Comparison of ENCODE assay signal across 7 mouse cellular contexts in the genomic region with DNA sequence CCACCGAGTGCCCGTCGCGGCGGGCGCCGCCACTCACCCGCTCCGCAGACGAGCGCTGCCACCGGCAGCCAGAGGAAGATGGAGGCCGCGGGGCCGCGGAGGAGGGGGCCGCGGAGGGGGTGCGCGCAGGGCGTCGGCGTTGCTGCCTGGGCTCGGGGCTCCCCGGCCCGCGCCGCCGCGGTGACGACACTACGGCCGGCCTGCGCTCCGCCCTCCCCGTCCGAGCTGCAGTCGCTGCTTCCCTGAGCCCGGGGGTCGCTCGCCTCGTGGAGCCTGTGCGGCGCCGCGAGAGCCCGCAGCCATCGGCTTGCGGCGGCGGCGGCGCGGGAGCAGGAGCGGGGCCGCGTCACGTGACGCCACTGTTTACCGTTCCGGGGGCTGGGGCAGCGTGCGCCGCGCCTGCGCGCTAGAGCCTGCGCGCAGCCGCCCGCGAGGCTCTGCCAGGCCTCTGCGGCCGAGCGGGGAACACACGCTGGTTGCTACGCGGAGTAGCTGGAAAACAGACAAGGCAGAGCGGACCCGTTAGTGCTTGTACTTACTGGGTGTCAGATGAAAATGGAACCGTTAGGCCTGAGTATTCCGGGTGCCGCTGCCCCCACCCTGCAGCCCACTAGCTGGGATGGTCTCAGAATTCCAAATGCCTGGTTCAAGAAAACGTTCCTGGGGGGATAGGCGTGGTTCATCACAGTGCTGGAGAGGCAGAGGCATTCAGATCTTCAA. TPM values are rescaled to one million over a fixed set of nuclear protein-coding genes. Genes with fewer than 3 reads are reported as not detected.
DNase-seq lines count a peak whose midpoint lies in the region; ATAC-seq and TF ChIP-seq lines count a peak whose summit lies in the region.

A gene (minus strand): TSS at position 381 of the 720 bp plus-strand sequence.

- H3K36me3 ChIP-seq in embryonic facial prominence, embryonic 12.5 days, result no peaks in the 10 kb centered on the region
- no peaks in the 10 kb centered on the region for H3K36me3 ChIP-seq in kidney, adult 2 months (ENCODE audit: control insufficient read depth, insufficient read depth, low read length)
- no peaks in the 10 kb centered on the region for H3K36me3 ChIP-seq in limb, embryonic 12.5 days
- H3K36me3 ChIP-seq in midbrain, embryonic 15.5 days (replicated peaks), result no peaks in the 10 kb centered on the region
- H3K36me3 ChIP-seq in spleen, adult 2 months (ENCODE audit: control insufficient read depth, insufficient read depth, low read length), result no peaks in the 10 kb centered on the region

- H3K27ac ChIP-seq in embryonic facial prominence, embryonic 12.5 days, result peak within 1 kb of the TSS; percentile 99
- H3K27ac ChIP-seq in kidney, adult 2 months (ENCODE audit: insufficient read depth, low read depth, low read length), result peak within 1 kb of the TSS; percentile 98
- H3K27ac ChIP-seq in limb, embryonic 12.5 days, result peak within 1 kb of the TSS; percentile 99
- H3K27ac ChIP-seq in midbrain, embryonic 15.5 days, result peak within 1 kb of the TSS; percentile 99
- H3K27ac ChIP-seq in spleen, adult 2 months (ENCODE audit: insufficient read depth, low read length), result peak within 1 kb of the TSS; percentile 99

- H3K4me2 ChIP-seq in embryonic facial prominence, embryonic 12.5 days (replicated peaks), result peak within 1 kb of the TSS; percentile 53
- H3K4me2 ChIP-seq in limb, embryonic 12.5 days, result peak within 1 kb of the TSS; percentile 61
- H3K4me2 ChIP-seq in midbrain, embryonic 15.5 days, result peak within 1 kb of the TSS; percentile 58

- no peaks in the 10 kb centered on the region for H3K9me3 ChIP-seq in embryonic facial prominence, embryonic 12.5 days
- H3K9me3 ChIP-seq in limb, embryonic 12.5 days, result no peaks in the 10 kb centered on the region
- H3K9me3 ChIP-seq in midbrain, embryonic 15.5 days, result no peaks in the 10 kb centered on the region

- H3K27me3 ChIP-seq in embryonic facial prominence, embryonic 12.5 days, result no peaks in the 10 kb centered on the region
- no peaks in the 10 kb centered on the region for H3K27me3 ChIP-seq in kidney, adult 2 months (replicated peaks; ENCODE audit: control insufficient read depth, insufficient read depth, low read length)
- no peaks in the 10 kb centered on the region for H3K27me3 ChIP-seq in limb, embryonic 12.5 days
- no peaks in the 10 kb centered on the region for H3K27me3 ChIP-seq in midbrain, embryonic 15.5 days (replicated peaks)
- H3K27me3 ChIP-seq in spleen, adult 2 months (ENCODE audit: control insufficient read depth, insufficient read depth, low read length), result no peaks in the 10 kb centered on the region; the same call in 1 of the 2 replicates

- DNase-seq in adrenal gland, postnatal 25 days, result peak; percentile 89
- peak; percentile 90 to 92 for DNase-seq in heart, adult 18-20 months
- peak; percentile 92 for DNase-seq in kidney, adult 2 months
- peak; percentile 80 to 82 for DNase-seq in spleen, adult 2 months (ENCODE audit: low read depth in 1 of 2, low spot score in 2 of 2)

- peak within 1 kb of the TSS; percentile 97 for H3K9ac ChIP-seq in embryonic facial prominence, embryonic 12.5 days
- H3K9ac ChIP-seq in limb, embryonic 12.5 days (replicated peaks), result peak within 1 kb of the TSS; percentile 94
- H3K9ac ChIP-seq in midbrain, embryonic 15.5 days, result peak within 1 kb of the TSS; percentile 89

- WGBS in embryonic facial prominence, embryonic 12.5 days, result under 1% methylated on average over 76 of the region's 85 CpGs
- under 1% methylated on average over 74 of the region's 85 CpGs for WGBS in kidney, adult 2 months
- under 1% methylated on average over 44 of the region's 85 CpGs for WGBS in limb, embryonic 12.5 days
- under 1% methylated on average over 73 of the region's 85 CpGs for whole genome bisulfite sequencing in midbrain, embryonic 15.5 days
- 1% methylated on average over 74 of the region's 85 CpGs for WGBS in spleen, adult 2 months

- H3K4me3 ChIP-seq in embryonic facial prominence, embryonic 12.5 days, result peak within 1 kb of the TSS; percentile 92
- peak within 1 kb of the TSS; percentile 95 for H3K4me3 ChIP-seq in kidney, adult 2 months (ENCODE audit: insufficient read depth, low read depth, low read length)
- H3K4me3 ChIP-seq in limb, embryonic 12.5 days (replicated peaks), result peak within 1 kb of the TSS; percentile 90
- H3K4me3 ChIP-seq in midbrain, embryonic 15.5 days, result peak within 1 kb of the TSS; percentile 67
- peak within 1 kb of the TSS; percentile 94 for H3K4me3 ChIP-seq in spleen, adult 2 months (ENCODE audit: extremely low read depth, insufficient read depth, insufficient read length)

- TF ChIP-seq CTCF in kidney, adult 2 months (conservative IDR thresholded peaks at IDR 0.05; ENCODE audit: insufficient read depth, insufficient read length, low read depth, low read length), result no peak
- no peak for TF ChIP-seq CTCF in spleen, adult 2 months (IDR thresholded peaks at IDR 0.05; ENCODE audit: extremely low read depth, insufficient read depth, insufficient read length, insufficient replicate concordance)

- no peak for TF ChIP-seq POLR2A in kidney, adult 2 months (IDR thresholded peaks at IDR 0.05; ENCODE audit: low read depth, low read length)
- peak; percentile 64 for TF ChIP-seq POLR2A in spleen, adult 2 months (IDR thresholded peaks at IDR 0.05; ENCODE audit: low read depth, low read length)

- peaks cover 5% of the 10 kb centered on the region for H3K4me1 ChIP-seq in embryonic facial prominence, embryonic 12.5 days
- H3K4me1 ChIP-seq in kidney, adult 2 months (ENCODE audit: control insufficient read depth, insufficient read depth, low read length), result peaks cover 5% of the 10 kb centered on the region; the same call in 1 of the 2 replicates
- peaks cover 10% of the 10 kb centered on the region for H3K4me1 ChIP-seq in limb, embryonic 12.5 days (replicated peaks)
- H3K4me1 ChIP-seq in midbrain, embryonic 15.5 days, result peaks cover 21% of the 10 kb centered on the region
- H3K4me1 ChIP-seq in spleen, adult 2 months (ENCODE audit: control insufficient read depth, insufficient read depth, insufficient read length), result peaks cover 4% of the 10 kb centered on the region

- ATAC-seq in embryonic facial prominence, embryonic 12.5 days (ENCODE audit: insufficient number of reproducible peaks, insufficient read depth, low FRiP score, low TSS enrichment), result peak; percentile 92
- ATAC-seq in limb, embryonic 12.5 days (ENCODE audit: insufficient number of reproducible peaks, insufficient read depth, low FRiP score, low TSS enrichment, low read depth), result peak; percentile 92
- ATAC-seq in midbrain, embryonic 15.5 days (replicated peaks), result peak; percentile 97

RNA-seq across cellular contexts. Expression of the gene that starts here (rescaled TPM):
- 104 and 105 TPM in 2 replicates for total RNA-seq in adrenal gland, postnatal 25 days (2021)
- polyA plus RNA-seq in embryonic facial prominence, embryonic 12.5 days (2016; fragmentation: Nextera tagmentation; extraction: Ambion mirVana), result 46.2 and 48.2 TPM in 2 replicates
- total RNA-seq in heart, adult 18-20 months (2021), result 10 to 100 TPM; 37.1 to 37.3 TPM
- polyA plus RNA-seq in kidney, adult 2 months (2012; rRNA removed), result 18.7 and 20.8 TPM in 2 replicates
- polyA plus RNA-seq in limb, embryonic 12.5 days (2016; fragmentation: Nextera tagmentation; extraction: Ambion mirVana), result 44.5 and 44.9 TPM in 2 replicates
- 38.0 and 42.7 TPM in 2 replicates for polyA plus RNA-seq in midbrain, embryonic 15.5 days (2015; fragmentation: Nextera tagmentation; extraction: Ambion mirVana)
- 24.6 and 43.3 TPM in 2 replicates for polyA plus RNA-seq in spleen, adult 2 months (2012; rRNA removed)

Comparison
In these comparisons a context has a peak if more than half of its experiments do, and no peak if none do; other contexts are left out.
1. Peak in every context shown above with its lines: DNase-seq, ATAC-seq, H3K4me3 ChIP-seq and H3K27ac ChIP-seq.